Mouse (Mus musculus): ENCODE results near the gene Coq9. TPM values are rescaled to one million over a fixed set of nuclear protein-coding genes. Genes with fewer than 3 reads are reported as not detected.

The Coq9 gene
- polyA plus RNA-seq, 1 experiment, result 176 TPM

DNA sequence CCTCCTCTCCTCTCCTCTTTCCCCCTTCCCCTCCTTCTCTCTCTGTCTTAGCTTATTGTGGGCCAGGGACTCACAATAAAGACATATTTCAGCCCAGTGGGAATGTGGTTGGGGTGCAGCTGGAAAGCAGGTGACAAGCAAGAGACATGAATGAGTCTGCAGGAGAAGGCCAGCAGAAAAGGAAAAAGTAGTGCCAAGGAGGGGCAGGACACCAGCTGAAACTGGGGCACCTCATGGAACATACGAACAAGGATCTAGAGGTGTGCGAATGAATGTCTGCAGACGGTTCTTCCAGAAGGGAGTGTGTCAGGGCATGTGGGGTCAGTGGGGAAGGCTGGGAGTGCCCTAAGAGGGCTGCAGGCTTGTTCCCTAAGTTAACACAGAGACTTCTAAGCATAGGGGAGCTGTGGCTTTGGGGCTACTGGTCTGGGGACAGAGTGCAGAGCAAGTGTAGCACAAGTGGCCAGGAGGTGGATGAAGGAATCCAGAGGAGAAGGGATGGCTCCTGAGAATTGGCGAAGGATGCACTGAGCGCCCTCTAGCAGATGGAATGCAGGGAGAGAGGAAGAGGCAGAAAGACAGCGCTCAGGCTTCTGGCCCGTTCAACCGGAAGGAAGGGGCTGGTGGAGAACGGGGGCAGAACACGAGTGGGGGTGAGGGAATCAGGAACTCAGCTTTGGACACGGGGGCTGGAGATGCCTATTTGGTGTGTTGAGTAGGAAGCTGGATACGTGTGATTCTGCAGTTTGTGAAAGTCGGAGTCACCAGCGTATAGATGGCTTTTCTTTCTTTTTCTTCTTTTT is 36.6 kb upstream of the Coq9 start:
- 35% methylated on average over 14 of the region's 14 CpGs for WGBS

DNA sequence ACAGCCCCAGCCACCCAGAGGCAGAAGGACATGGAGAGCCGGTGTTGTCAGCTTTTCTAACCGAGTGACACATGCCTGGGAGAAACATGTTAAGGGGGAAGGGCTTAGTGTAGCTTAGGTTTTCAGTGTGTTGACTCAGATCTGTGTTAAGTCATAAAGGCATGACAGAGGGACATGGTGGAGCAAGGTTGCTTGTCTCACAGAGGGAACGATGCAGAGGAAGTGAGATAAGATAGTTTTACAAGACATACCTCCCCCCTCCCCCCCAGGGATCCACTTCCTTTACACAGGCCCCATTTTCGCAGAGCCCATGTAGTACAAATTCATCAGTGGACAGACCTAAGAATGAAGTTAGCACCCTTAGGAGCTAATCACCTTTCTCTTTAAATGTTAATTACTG is 35.7 kb upstream of the Coq9 start:
- H3K4me1 ChIP-seq (replicated peaks; ENCODE audit: control insufficient read depth, insufficient read depth, low read length), result peaks cover 12% of the 10 kb centered on the region
- WGBS, result 35% methylated on average over 4 of the region's 4 CpGs

More for the DNA sequence above, 36.6 kb upstream of the Coq9 start:
- peak; percentile 9 for DNase-seq
- no peak for TF ChIP-seq CTCF (IDR thresholded peaks at IDR 0.05; ENCODE audit: borderline replicate concordance, control insufficient read depth, extremely low read depth, insufficient read depth, low read length, poor library complexity)
- no peak for TF ChIP-seq POLR2A (IDR thresholded peaks at IDR 0.05; ENCODE audit: control insufficient read depth, extremely low read depth, insufficient read depth, low read length, poor library complexity)
- H3K27me3 ChIP-seq (ENCODE audit: control insufficient read depth, insufficient read depth, low read length), result no peaks in the 10 kb centered on the region
- peaks cover 12% of the 10 kb centered on the region for H3K4me1 ChIP-seq (replicated peaks; ENCODE audit: control insufficient read depth, insufficient read depth, low read length)
- H3K36me3 ChIP-seq (ENCODE audit: control insufficient read depth, insufficient read depth, low read length), result no peaks in the 10 kb centered on the region
- H3K4me3 ChIP-seq (ENCODE audit: control insufficient read depth, insufficient read depth, low read length), result no peak overlapping the region
- no peak overlapping the region for H3K27ac ChIP-seq (ENCODE audit: control insufficient read depth, insufficient read depth, low read length)

DNA sequence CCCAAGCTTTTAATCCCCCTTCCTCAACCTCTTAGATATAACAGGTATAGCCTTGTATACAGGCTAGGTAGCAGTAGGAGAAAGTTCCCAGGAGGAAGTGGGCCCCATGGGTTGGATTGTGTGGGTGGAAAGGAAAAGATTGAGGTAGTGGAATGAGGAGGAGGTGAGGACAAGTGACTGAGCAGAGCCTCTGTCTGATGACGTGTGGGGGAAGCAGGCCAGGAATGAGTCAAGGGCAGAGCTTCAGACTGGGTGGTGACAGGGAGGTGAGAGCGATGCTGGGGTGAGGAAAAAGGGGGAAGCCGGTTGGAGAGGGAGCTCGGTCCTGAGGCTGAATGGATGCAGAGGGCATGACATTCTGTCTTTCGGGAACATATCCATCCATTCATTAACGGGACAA is 34.6 kb upstream of the Coq9 start:
- Histone ChIP-seq H3K36me3 (ENCODE audit: control insufficient read depth, insufficient read depth, low read length) (no peaks in the 10 kb centered on the region), H3K27me3 (ENCODE audit: control insufficient read depth, insufficient read depth, low read length) (no peaks in the 10 kb centered on the region), H3K4me1 (replicated peaks; ENCODE audit: control insufficient read depth, insufficient read depth, low read length) (peaks cover 12% of the 10 kb centered on the region), H3K27ac (ENCODE audit: control insufficient read depth, insufficient read depth, low read length) (no peak overlapping the region), H3K4me3 (ENCODE audit: control insufficient read depth, insufficient read depth, low read length) (no peak overlapping the region)
- 93% methylated on average over 6 of the region's 6 CpGs for WGBS
- no peak for DNase-seq
- TF ChIP-seq CTCF (IDR thresholded peaks at IDR 0.05; ENCODE audit: borderline replicate concordance, control insufficient read depth, extremely low read depth, insufficient read depth, low read length, poor library complexity), result no peak
- no peak for TF ChIP-seq POLR2A (IDR thresholded peaks at IDR 0.05; ENCODE audit: control insufficient read depth, extremely low read depth, insufficient read depth, low read length, poor library complexity)

More for the DNA sequence above, 35.7 kb upstream of the Coq9 start:
- Histone ChIP-seq H3K27ac (ENCODE audit: control insufficient read depth, insufficient read depth, low read length) (no peak overlapping the region), H3K27me3 (ENCODE audit: control insufficient read depth, insufficient read depth, low read length) (no peaks in the 10 kb centered on the region), H3K4me3 (ENCODE audit: control insufficient read depth, insufficient read depth, low read length) (no peak overlapping the region), H3K36me3 (ENCODE audit: control insufficient read depth, insufficient read depth, low read length) (no peaks in the 10 kb centered on the region)
- DNase-seq, result no peak
- no peak for TF ChIP-seq CTCF (IDR thresholded peaks at IDR 0.05; ENCODE audit: borderline replicate concordance, control insufficient read depth, extremely low read depth, insufficient read depth, low read length, poor library complexity)
- TF ChIP-seq POLR2A (IDR thresholded peaks at IDR 0.05; ENCODE audit: control insufficient read depth, extremely low read depth, insufficient read depth, low read length, poor library complexity), result no peak

DNA sequence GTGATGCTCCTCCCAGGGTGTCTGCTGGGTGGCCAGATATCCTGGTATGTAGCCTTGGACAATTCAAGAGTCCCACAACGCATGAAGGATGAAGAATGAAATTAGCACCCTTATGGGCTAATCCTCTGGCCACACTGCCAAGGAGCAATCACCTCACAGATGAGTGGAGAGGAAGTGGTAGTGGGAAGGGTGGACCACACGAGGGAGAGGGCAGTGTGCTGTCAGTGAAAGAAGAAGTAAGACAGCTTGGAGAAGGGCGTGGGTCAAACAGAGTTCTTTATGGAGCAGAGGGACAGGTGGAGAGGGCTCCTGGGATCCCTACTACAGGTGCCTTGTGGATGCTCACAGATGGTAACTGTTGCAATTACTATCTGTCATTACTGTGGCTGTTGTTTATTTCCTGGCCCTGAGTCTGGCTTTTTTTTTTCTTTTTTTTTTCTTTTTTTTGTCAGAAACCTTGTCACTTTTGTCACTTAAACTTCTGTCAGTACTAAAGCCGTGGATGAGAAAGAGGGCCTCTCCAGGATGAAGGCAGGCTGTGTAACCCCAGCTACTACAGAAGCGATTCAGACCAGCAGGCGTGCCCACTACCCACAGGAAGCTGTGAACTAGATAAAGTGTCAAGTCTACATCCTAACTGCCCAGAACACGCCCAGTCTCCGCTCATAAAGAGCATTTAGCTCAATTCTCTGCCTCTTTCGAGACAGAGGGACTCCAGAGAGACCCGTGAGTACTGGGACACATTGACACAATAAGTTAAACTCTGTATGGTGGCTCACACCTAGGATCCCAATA is 33.4 kb upstream of the Coq9 start:
- DNase-seq, result no peak
- 26% methylated on average over 10 of the region's 10 CpGs for WGBS
- Histone ChIP-seq H3K36me3 (ENCODE audit: control insufficient read depth, insufficient read depth, low read length) (no peaks in the 10 kb centered on the region), H3K4me3 (ENCODE audit: control insufficient read depth, insufficient read depth, low read length) (no peak overlapping the region), H3K27ac (ENCODE audit: control insufficient read depth, insufficient read depth, low read length) (no peak overlapping the region), H3K27me3 (ENCODE audit: control insufficient read depth, insufficient read depth, low read length) (no peaks in the 10 kb centered on the region), H3K4me1 (replicated peaks; ENCODE audit: control insufficient read depth, insufficient read depth, low read length) (peaks cover 12% of the 10 kb centered on the region)
- TF ChIP-seq CTCF (IDR thresholded peaks at IDR 0.05; ENCODE audit: borderline replicate concordance, control insufficient read depth, extremely low read depth, insufficient read depth, low read length, poor library complexity) (no peak), POLR2A (IDR thresholded peaks at IDR 0.05; ENCODE audit: control insufficient read depth, extremely low read depth, insufficient read depth, low read length, poor library complexity) (no peak)

DNA sequence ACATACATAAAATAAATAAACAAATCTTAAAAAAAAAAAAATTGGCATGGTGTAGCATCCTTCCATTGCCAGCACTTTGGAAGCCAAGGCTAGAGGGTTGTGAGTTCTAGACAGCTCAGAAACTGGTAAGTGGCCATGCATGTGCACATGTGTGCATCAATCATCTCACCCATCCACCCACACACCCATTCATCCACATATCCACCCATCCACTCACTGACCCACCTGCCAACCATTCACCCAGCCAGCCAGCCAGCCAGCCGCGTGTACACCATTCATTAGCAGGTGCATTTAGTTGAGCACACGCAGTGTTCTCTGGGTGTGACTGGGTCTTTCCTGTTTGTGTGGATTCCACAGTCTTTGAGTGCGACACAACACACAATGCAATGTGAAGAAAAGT is 32.3 kb upstream of the Coq9 start:
- Histone ChIP-seq H3K4me1 (replicated peaks; ENCODE audit: control insufficient read depth, insufficient read depth, low read length) (peaks cover 12% of the 10 kb centered on the region), H3K4me3 (ENCODE audit: control insufficient read depth, insufficient read depth, low read length) (no peak overlapping the region), H3K27me3 (ENCODE audit: control insufficient read depth, insufficient read depth, low read length) (no peaks in the 10 kb centered on the region), H3K27ac (ENCODE audit: control insufficient read depth, insufficient read depth, low read length) (no peak overlapping the region), H3K36me3 (ENCODE audit: control insufficient read depth, insufficient read depth, low read length) (no peaks in the 10 kb centered on the region)
- no peak for DNase-seq
- WGBS, result 84% methylated on average over 4 of the region's 4 CpGs
- TF ChIP-seq CTCF (IDR thresholded peaks at IDR 0.05; ENCODE audit: borderline replicate concordance, control insufficient read depth, extremely low read depth, insufficient read depth, low read length, poor library complexity) (no peak), POLR2A (IDR thresholded peaks at IDR 0.05; ENCODE audit: control insufficient read depth, extremely low read depth, insufficient read depth, low read length, poor library complexity) (no peak)

DNA sequence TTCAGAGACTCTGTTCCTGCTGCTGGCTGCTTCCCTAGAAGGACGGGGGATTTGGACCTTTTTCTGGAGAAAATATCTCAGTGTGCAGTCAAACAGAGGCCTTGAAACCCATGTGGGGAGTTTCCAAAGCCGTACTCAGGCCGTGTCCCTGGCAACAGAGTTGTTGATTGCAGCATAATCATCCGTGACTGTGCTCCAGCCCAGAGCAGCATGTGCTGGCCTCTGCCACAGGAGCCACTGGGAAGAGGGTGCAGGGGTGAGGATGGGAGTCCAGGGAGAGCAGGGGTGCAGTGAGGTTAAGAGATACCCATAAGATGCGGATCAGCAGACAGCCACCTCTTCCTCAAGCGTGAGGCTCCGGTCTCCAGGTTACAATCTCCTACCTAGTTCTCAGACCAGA is 30.6 kb upstream of the Coq9 start:
- TF ChIP-seq CTCF (IDR thresholded peaks at IDR 0.05; ENCODE audit: borderline replicate concordance, control insufficient read depth, extremely low read depth, insufficient read depth, low read length, poor library complexity) (no peak), POLR2A (IDR thresholded peaks at IDR 0.05; ENCODE audit: control insufficient read depth, extremely low read depth, insufficient read depth, low read length, poor library complexity) (no peak)
- Histone ChIP-seq H3K27ac (ENCODE audit: control insufficient read depth, insufficient read depth, low read length) (no peak overlapping the region), H3K4me3 (ENCODE audit: control insufficient read depth, insufficient read depth, low read length) (no peak overlapping the region), H3K27me3 (ENCODE audit: control insufficient read depth, insufficient read depth, low read length) (no peaks in the 10 kb centered on the region), H3K36me3 (ENCODE audit: control insufficient read depth, insufficient read depth, low read length) (no peaks in the 10 kb centered on the region), H3K4me1 (replicated peaks; ENCODE audit: control insufficient read depth, insufficient read depth, low read length) (peaks cover 2% of the 10 kb centered on the region; the same call in 1 of the 2 replicates)
- 90% methylated on average over 7 of the region's 7 CpGs for WGBS
- DNase-seq, result no peak

All from thymus, adult 2 months (tissue).